9 mouse cellular contexts compared by ENCODE assay signal in genomic region chr9:42208463-42208862, GRCm38 (mm10). TPM values are rescaled to one million over a fixed set of nuclear protein-coding genes. Genes with fewer than 3 reads are reported as not detected.
A peak's percentile ranks its signal among the peaks of the same experiment; 100 is the strongest.
DNase-seq lines count a peak whose midpoint lies in the region; ATAC-seq lines count a peak whose summit lies in the region.
"Had no signal": no experiment of that assay in that cellular context is flagged by ENCODE, and none has a peak within 500 bp of the region (broad histone marks: within the 10 kb centered on the region; RNA-seq: fewer than 3 reads in every experiment).

No protein-coding gene starts in this region.

- H3K4me3 ChIP-seq in embryonic facial prominence, embryonic 14.5 days (ENCODE audit: low read depth, low read length): no peak overlapping the region
- no peak overlapping the region for H3K4me3 ChIP-seq in kidney, embryonic 16.5 days (ENCODE audit: low read length)

- 29% methylated on average over 5 of the region's 5 CpGs for WGBS in embryonic facial prominence, embryonic 14.5 days
- WGBS in kidney, embryonic 16.5 days: 28% methylated on average over 5 of the region's 5 CpGs

- no peak overlapping the region for H3K4me2 ChIP-seq in embryonic facial prominence, embryonic 14.5 days (ENCODE audit: low read depth, low read length)
- no peak overlapping the region for H3K4me2 ChIP-seq in kidney, embryonic 16.5 days (replicated peaks; ENCODE audit: low read depth, low read length)

- peak; percentile 85 for DNase-seq in heart, adult 11 months
- no peak for DNase-seq in heart, adult 8-10 months (ENCODE audit: low spot score)
- DNase-seq in 3134 (ENCODE audit: extremely low read depth, insufficient read length, low spot score): peak; percentile 73
- DNase-seq in adrenal gland, postnatal 25 days: peak; percentile 32
- DNase-seq in embryonic facial prominence, embryonic 14.5 days (ENCODE audit: low spot score): peak; percentile 41
- DNase-seq in testis, postnatal 14 days (ENCODE audit: low spot score): peak; percentile 27

- no peaks in the 10 kb centered on the region for H3K27me3 ChIP-seq in embryonic facial prominence, embryonic 14.5 days (replicated peaks; ENCODE audit: control insufficient read depth, insufficient read depth, low read length)
- H3K27me3 ChIP-seq in kidney, embryonic 16.5 days (ENCODE audit: insufficient read depth, low read length): no peaks in the 10 kb centered on the region

- no peaks in the 10 kb centered on the region for H3K9me3 ChIP-seq in embryonic facial prominence, embryonic 14.5 days (ENCODE audit: control insufficient read depth, low read length)
- no peaks in the 10 kb centered on the region for H3K9me3 ChIP-seq in kidney, embryonic 16.5 days (ENCODE audit: low read length)

- ATAC-seq in embryonic facial prominence, embryonic 14.5 days (ENCODE audit: low read depth): 0 out of 2 replicates have a peak, but pooled peaks have one; percentile 26
- peak; percentile 49; the same call in 1 of the 2 replicates for ATAC-seq in kidney, embryonic 16.5 days (ENCODE audit: low FRiP score, low TSS enrichment)
- ATAC-seq in megakaryocyte, adult 5-6 weeks (ENCODE audit: poor library complexity, severe bottlenecking): peak; percentile 78

- H3K27ac ChIP-seq in embryonic facial prominence, embryonic 14.5 days (replicated peaks; ENCODE audit: low read depth, low read length): no peak overlapping the region
- H3K27ac ChIP-seq in kidney, embryonic 16.5 days (ENCODE audit: low read length): no peak overlapping the region
- H3K27ac ChIP-seq: macrophage had no signal

- no peak overlapping the region for H3K9ac ChIP-seq in embryonic facial prominence, embryonic 14.5 days (ENCODE audit: low read depth, low read length)
- H3K9ac ChIP-seq in kidney, embryonic 16.5 days (replicated peaks; ENCODE audit: low read length): no peak overlapping the region

- no peaks in the 10 kb centered on the region for H3K4me1 ChIP-seq in embryonic facial prominence, embryonic 14.5 days (ENCODE audit: control insufficient read depth, insufficient read depth, low read length)
- peaks cover 13% of the 10 kb centered on the region; the same call in 1 of the 2 replicates for H3K4me1 ChIP-seq in kidney, embryonic 16.5 days (ENCODE audit: insufficient read depth, low read length)

- no peaks in the 10 kb centered on the region for H3K36me3 ChIP-seq in embryonic facial prominence, embryonic 14.5 days (ENCODE audit: control insufficient read depth, insufficient read depth, low read length)
- no peaks in the 10 kb centered on the region for H3K36me3 ChIP-seq in kidney, embryonic 16.5 days (ENCODE audit: insufficient read depth, low read length)

RNA-seq across cellular contexts. Expression of gene Sc5d, which starts 55.6 kb away (rescaled TPM):
- 10 to 100 TPM; 16.9 to 20.1 (median 19.2) TPM for total RNA-seq in heart, adult 8-10 months (2022)
- total RNA-seq in adrenal gland, postnatal 25 days (2021): 119 and 172 TPM in 2 replicates
- polyA plus RNA-seq in embryonic facial prominence, embryonic 14.5 days (2014; fragmentation: Nextera tagmentation; extraction: Ambion mirVana): 32.3 and 38.3 TPM in 2 replicates
- polyA plus RNA-seq in kidney, embryonic 16.5 days (2015; fragmentation: Nextera tagmentation; extraction: Ambion mirVana): 33.8 and 36.6 TPM in 2 replicates
- 25.7 and 27.8 TPM in 2 replicates for total RNA-seq in megakaryocyte, adult 5-6 weeks (2015)
- 41.6 and 58.6 TPM in 2 replicates for total RNA-seq in megakaryocyte, adult 5-6 weeks (2017)

Comparison
In these comparisons a context has a peak if more than half of its experiments do, and no peak if none do; other contexts are left out.
1. ATAC-seq: peak in every context shown above with its lines; median percentile 78 in megakaryocyte, adult 5-6 weeks; 49 in kidney, embryonic 16.5 days; 26 in embryonic facial prominence, embryonic 14.5 days.